In the genomic region with DNA sequence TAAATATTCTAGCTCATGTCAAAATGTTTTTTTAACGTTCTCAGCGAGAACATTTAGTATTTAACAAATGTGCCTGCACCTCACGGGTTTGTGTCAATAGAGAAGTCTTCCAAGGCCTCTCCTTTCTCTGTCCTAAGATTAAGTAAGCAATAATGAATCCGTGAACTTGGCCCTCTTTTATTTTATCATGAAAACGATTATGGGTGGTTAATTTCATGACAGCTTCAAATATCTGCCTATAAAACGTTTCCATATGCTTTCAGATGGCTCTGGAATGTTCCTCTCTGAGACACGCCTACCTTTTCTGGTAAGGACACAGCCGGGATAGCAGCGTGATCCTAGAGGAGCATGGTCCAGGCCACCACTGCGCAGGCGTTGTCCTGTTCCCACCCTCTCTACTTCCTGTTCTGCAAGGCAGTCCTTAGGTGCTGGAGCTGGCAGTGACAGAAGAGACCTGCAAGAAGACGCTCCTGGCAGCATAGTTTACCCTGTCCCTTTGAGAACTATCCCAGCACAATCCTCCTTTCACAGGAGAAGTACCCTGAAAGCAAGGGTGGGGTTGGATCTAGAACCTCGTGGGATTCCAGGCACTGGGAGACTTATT, we compare ENCODE assay signal across 16 mouse cellular contexts.
DNase-seq lines count a peak whose midpoint lies in the region; ATAC-seq lines count a peak whose summit lies in the region.
"Had no signal": no experiment of that assay in that cellular context is flagged by ENCODE, and none has a peak within 500 bp of the region (broad histone marks: within the 10 kb centered on the region; RNA-seq: fewer than 3 reads in every experiment).

No protein-coding gene starts in this region.

- no peaks in the 10 kb centered on the region for H3K9me3 ChIP-seq in heart, embryonic 15.5 days (replicated peaks)
- H3K9me3 ChIP-seq in megakaryocyte, embryonic 14.5 days = no peaks in the 10 kb centered on the region
- no peaks in the 10 kb centered on the region for H3K9me3 ChIP-seq in embryonic facial prominence, embryonic 10.5 days
- no peaks in the 10 kb centered on the region for H3K9me3 ChIP-seq in forebrain, embryonic 14.5 days (replicated peaks; ENCODE audit: control insufficient read depth, low read length)
- H3K9me3 ChIP-seq: forebrain, embryonic 15.5 days; midbrain, embryonic 10.5 days; neural tube, embryonic 13.5 days had no signal

- no peaks in the 10 kb centered on the region for H3K27me3 ChIP-seq in heart, embryonic 15.5 days
- peaks cover under 1% of the 10 kb centered on the region for H3K27me3 ChIP-seq in megakaryocyte, embryonic 14.5 days (replicated peaks)
- no peaks in the 10 kb centered on the region for H3K27me3 ChIP-seq in embryonic facial prominence, embryonic 10.5 days (replicated peaks; ENCODE audit: low read depth, poor library complexity, severe bottlenecking)
- H3K27me3 ChIP-seq in forebrain, embryonic 14.5 days (replicated peaks; ENCODE audit: control insufficient read depth, insufficient read depth, low read length) = no peaks in the 10 kb centered on the region
- H3K27me3 ChIP-seq: forebrain, embryonic 15.5 days; neural tube, embryonic 13.5 days had no signal

- H3K9ac ChIP-seq in heart, embryonic 15.5 days = no peak overlapping the region
- no peak overlapping the region for H3K9ac ChIP-seq in forebrain, embryonic 14.5 days (ENCODE audit: low read length)
- H3K9ac ChIP-seq: forebrain, embryonic 15.5 days; neural tube, embryonic 13.5 days had no signal

- H3K4me2 ChIP-seq in heart, embryonic 15.5 days = no peak overlapping the region
- H3K4me2 ChIP-seq in forebrain, embryonic 14.5 days (ENCODE audit: low read length) = no peak overlapping the region
- H3K4me2 ChIP-seq: forebrain, embryonic 15.5 days; neural tube, embryonic 13.5 days had no signal

- no peaks in the 10 kb centered on the region for H3K36me3 ChIP-seq in heart, embryonic 15.5 days
- H3K36me3 ChIP-seq in megakaryocyte, embryonic 14.5 days (replicated peaks; ENCODE audit: low read length) = no peaks in the 10 kb centered on the region
- no peaks in the 10 kb centered on the region for H3K36me3 ChIP-seq in embryonic facial prominence, embryonic 10.5 days (replicated peaks)
- no peaks in the 10 kb centered on the region for H3K36me3 ChIP-seq in forebrain, embryonic 14.5 days (ENCODE audit: control insufficient read depth, insufficient read depth, low read length)
- H3K36me3 ChIP-seq: forebrain, embryonic 15.5 days; midbrain, embryonic 10.5 days; neural tube, embryonic 13.5 days had no signal

- WGBS in heart, embryonic 15.5 days = 65% methylated on average over 13 of the region's 13 CpGs
- WGBS in embryonic facial prominence, embryonic 10.5 days = 81% methylated on average over 13 of the region's 13 CpGs
- 82% methylated on average over 13 of the region's 13 CpGs for WGBS in forebrain, embryonic 14.5 days

- peak overlapping the region; percentile 60 for H3K27ac ChIP-seq in heart, embryonic 15.5 days
- peak overlapping the region; percentile 14; the same call in 1 of the 2 replicates for H3K27ac ChIP-seq in embryonic facial prominence, embryonic 10.5 days (replicated peaks)
- H3K27ac ChIP-seq in forebrain, embryonic 14.5 days (ENCODE audit: low read depth, low read length) = no peak overlapping the region
- H3K27ac ChIP-seq: forebrain, embryonic 15.5 days; kidney, postnatal 0 days; midbrain, embryonic 10.5 days; neural tube, embryonic 13.5 days had no signal

- ATAC-seq in heart, embryonic 15.5 days (replicated peaks; ENCODE audit: insufficient number of reproducible peaks, insufficient read depth, low FRiP score, low read depth) = no peak
- no peak for ATAC-seq in megakaryocyte, adult 5-6 weeks (ENCODE audit: poor library complexity, severe bottlenecking)
- peak; percentile 31 for ATAC-seq in megakaryocyte progenitor cell, adult 5-6 weeks (replicated peaks; ENCODE audit: poor library complexity)
- ATAC-seq in forebrain, embryonic 14.5 days = no peak
- ATAC-seq: forebrain, embryonic 15.5 days; inflammation-experienced regulatory T-cells, adult 6 months had no signal

- DNase-seq in heart, postnatal 14 days = no peak
- DNase-seq in embryonic facial prominence, embryonic 10.5 days (ENCODE audit: low spot score) = no peak
- no peak for DNase-seq in forebrain, embryonic 14.5 days (ENCODE audit: low spot score)
- DNase-seq in urinary bladder, postnatal 10 days (ENCODE audit: low spot score) = no peak
- DNase-seq: adrenal gland, postnatal 36 days; cerebellum, adult 9-10 months; thymus, postnatal 25 days had no signal

- no peak overlapping the region for H3K4me3 ChIP-seq in heart, embryonic 15.5 days
- peak overlapping the region; percentile 50 for H3K4me3 ChIP-seq in megakaryocyte, embryonic 14.5 days (replicated peaks)
- no peak overlapping the region for H3K4me3 ChIP-seq in embryonic facial prominence, embryonic 10.5 days
- H3K4me3 ChIP-seq in forebrain, embryonic 14.5 days (ENCODE audit: low read depth, low read length) = no peak overlapping the region
- H3K4me3 ChIP-seq: forebrain, embryonic 15.5 days; midbrain, embryonic 10.5 days; neural tube, embryonic 13.5 days had no signal

- H3K4me1 ChIP-seq in heart, embryonic 15.5 days (replicated peaks) = peaks cover 28% of the 10 kb centered on the region
- H3K4me1 ChIP-seq in megakaryocyte, embryonic 14.5 days = peaks cover 19% of the 10 kb centered on the region
- H3K4me1 ChIP-seq in embryonic facial prominence, embryonic 10.5 days = peaks cover 36% of the 10 kb centered on the region
- peaks cover 6% of the 10 kb centered on the region for H3K4me1 ChIP-seq in forebrain, embryonic 14.5 days (ENCODE audit: control insufficient read depth, insufficient read depth, low read length)

- intact Hi-C loops in heart, postnatal 14 days (cut with DNase I) = no loop called here
